Mouse (Mus musculus) urinary bladder, postnatal 10 days (tissue): Measurements from ENCODE around the gene Zdhhc18.

ENCODE experiments used
- DNase-seq: peaks from one replicate; pipeline ENCODE4 v3.0.0; 2022; ENCODE audit warnings: low spot score

Gene Zdhhc18

DNA sequence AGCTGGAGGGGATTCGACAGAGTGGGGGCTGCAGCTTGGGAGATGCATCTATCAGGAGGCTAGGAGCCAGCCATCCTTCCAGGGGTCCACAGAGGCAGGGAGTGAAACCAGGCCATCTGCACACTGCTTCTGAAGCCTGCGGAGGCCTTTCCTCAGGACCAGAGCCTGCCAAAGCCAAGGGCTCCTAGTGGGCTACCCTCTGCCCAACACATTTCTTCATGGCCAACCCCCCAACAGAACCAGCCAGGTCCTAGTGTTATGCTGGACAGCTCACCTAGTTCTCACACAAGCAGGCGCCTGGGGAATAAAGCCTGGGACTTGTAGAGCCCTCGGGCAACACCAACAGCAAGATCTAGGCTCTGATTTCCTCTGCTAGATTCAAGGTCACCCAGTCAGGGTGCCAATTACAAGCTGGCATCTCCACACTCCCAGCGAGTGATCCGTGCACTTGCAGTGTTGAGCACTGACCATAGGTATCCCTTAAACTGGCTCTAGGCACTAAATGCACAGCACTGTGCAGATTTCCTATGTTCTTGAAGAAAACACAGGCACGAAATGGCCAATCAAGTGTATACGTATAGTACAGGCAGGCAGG, 19.5 kb downstream of the Zdhhc18 start:
- no peak for DNase-seq

DNA sequence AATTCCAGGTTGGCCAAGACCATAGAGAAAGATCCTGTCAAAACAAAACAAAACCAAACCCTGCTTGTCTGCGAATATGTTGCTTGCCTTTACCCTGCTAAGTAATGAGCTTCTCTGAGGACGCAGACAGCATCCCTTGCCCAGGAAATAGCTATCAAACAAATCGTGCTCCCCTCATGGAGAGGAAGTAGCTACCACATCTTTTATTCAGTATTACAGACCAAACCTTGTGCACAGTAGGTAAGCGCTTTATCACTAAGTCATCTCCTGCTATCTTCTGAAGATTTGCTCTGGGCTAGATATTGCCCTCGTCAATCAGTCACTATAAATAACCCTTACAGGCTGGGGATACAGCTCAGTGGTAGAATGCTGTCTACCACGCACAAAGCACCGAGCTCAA, 20.8 kb downstream of the Zdhhc18 start:
- no peak for DNase-seq

DNA sequence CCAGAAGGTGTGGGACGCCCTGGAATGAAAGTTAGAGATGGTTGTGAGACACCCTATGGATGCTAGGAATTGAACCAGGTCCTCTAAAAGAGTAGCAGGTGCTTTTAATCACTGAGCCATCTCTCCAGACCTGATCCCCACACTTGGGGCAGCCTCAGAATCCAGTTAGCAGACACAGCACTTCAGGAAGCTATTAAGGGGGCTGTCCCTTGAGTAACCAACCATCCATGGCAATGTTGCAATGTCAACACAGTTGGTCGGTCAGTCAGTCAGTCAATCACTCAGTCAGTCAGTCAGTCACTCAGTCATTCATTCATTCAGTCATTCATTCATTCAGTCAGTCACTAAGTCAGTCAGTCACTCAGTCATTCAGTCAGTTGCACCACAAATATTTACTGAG, 21.4 kb downstream of the Zdhhc18 start:
- DNase-seq: no peak

DNA sequence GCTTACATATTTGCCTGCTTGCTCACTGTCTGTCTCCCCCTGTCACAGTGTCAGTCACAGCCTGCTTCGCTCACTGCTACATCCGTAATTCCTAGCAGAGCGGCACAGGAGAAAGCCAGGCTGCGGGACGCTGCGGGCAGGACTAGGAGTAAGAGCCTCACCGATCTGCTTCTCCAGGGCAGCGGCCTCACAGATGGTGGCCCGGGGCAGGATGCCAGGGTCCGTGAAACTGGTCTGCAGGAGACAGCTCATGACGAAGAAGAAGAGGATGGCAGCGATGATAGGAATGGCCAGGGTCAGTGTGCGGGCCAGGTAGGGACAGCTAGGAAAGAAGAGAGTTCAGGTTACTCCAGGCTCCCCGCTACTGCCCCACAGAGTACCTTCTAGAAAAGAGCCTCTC, 22.9 kb downstream of the Zdhhc18 start:
- no peak for DNase-seq

DNA sequence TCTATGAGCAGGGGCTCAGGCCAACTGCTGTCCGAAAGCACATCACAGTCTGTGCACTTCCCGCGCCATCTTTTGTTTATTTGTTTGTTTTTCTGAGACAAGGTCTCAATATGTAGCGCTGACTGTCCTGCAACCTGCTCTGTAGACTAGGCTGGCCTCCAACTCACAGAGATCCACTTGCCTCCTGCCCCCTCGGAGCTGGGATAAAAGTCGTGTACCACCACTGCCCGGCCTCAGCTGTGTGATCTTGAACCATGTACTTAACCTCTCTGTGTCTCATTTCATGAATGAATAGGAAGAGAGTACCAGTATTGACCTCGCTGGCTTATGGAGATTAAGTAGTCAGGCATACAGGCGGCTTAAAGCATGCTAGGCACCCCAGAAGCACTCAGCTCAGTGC, 23.3 kb downstream of the Zdhhc18 start:
- no peak for DNase-seq

DNA sequence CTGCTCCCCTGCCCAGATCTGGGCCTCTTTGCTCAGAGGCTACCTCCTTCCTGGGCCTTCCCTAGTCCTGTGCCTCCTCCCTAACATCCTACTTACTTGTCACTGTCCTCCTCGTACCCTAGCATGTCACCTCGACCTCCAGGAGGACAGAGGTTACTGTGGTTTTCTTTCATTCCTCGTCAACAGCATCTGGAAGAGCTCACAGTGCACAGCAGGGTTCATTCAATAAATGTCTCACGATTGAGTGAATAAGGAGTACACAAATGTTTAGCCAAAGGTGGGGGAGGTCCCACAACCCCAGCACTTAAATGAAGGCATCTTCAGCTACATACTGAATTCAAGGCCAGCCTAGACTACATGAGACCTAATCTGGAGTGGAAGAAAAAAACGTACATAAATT, 23.7 kb downstream of the Zdhhc18 start:
- no peak for DNase-seq

DNA sequence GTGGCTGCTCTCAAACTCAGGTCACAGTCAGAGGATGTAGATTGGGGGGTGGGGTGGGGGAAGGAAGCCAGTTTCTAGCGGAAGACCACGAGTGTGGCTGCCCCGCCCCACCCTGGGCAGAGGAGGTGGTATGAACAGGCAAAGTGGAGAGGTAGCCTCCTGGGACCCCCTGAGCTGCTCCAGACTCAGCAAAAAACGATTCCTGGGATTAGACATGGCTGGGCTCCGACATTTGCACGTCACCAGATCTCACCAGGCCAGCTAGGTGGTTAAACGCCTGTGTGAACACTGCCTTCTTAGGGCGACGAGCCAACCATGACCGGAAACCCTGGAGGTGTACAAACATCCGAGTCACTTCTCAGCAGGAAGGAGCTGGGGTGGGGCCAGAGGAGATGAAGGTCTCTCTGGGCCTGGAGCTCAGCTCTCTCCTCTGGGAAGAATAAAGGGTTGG, 24.3 kb downstream of the Zdhhc18 start:
- DNase-seq: no peak

DNA sequence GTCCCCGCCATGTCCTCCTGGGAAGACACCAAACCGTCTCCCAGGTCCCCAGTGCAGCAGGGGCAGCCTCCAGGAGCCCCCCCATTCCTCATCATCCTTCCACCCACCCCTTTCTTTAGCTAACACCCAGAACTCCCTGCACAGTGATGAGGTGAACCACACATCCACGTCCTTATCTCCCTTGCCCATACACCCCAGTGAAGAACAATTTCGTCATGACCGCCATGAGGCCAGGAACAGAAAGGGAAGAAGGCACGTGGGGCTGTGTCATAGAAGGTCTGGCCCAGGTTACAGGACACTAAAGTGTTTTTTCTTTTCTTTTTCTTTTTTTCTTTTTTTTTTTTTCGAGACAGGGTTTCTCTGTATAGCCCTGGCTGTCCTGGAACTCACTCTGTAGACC, 25.1 kb downstream of the Zdhhc18 start:
- no peak for DNase-seq

DNA sequence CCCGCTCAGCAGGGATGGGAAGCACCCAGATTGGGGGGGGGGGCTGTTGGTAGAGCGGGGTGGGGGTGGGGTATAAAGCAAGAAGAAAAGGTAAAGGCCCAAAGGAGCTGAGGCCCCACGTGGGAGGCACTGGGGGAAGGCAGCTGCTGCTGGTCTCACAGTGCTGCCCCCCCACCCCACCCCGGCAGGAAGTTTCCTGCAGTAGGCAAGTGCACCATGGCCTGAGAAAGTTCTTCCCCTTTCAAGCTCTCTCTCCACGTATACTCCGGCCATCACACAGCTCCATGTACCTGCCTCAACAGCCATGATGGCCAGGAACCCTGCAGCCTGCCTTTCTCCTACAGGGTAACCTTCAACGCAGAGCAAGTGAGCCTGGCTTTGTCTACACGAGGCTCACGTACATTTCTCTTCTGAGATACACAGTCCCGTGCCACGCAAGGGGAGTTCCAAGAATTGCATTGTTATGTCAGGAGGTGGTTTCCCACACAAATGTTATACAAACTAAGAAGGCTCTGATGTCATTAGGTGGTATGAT, 27.7 kb downstream of the Zdhhc18 start:
- no peak for DNase-seq

DNA sequence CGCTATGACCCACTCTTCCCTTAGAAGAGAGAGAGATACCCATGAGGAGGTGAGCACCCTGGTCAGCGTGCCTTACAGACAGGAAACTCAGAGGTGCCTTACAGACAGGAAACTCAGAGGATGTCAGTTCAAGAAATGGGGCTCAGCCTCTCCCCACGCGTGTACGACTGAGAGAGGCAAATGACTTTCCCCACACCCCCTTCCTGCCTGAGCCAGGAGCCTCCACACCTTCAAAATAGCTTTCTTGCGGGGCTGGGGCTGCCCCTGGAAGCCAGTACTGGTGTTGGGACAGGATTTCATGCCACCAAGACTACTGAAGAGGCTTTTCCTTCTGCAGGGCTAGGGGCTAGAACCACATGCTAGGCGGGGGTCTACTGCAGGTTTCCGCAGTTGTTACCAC, 29.3 kb downstream of the Zdhhc18 start:
- DNase-seq: no peak

DNA sequence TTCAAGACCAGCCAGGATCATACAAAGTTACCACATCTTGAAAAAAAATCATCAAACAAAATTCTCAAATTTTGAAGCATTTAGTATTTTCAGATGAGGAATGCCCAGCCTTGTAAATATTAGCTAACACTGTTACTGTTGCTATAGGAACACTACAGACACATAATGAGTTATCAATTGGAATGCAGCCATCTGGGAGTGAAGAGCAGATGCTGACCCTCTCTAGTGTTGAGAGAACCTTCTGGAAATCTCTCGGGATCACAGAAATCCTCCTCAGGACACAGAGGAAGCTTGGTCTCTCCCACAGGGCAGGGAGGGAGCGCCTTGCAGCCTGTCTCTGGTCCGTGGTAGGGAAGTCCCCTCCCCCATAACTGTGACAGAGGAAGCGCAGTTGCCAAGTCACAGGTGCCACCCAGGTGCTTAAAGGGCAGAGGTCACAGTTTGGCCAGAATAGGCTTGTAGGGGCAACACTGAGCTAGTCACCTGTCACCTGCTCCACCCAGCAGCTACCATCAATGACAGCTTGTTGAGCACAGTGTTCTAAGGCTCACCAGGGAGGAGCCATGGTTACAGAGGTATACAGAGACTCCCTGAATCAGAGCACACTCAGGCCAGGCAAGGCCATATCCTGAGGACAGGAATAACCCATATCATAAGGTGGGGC, 30.3 kb downstream of the Zdhhc18 start:
- DNase-seq: no peak

DNA sequence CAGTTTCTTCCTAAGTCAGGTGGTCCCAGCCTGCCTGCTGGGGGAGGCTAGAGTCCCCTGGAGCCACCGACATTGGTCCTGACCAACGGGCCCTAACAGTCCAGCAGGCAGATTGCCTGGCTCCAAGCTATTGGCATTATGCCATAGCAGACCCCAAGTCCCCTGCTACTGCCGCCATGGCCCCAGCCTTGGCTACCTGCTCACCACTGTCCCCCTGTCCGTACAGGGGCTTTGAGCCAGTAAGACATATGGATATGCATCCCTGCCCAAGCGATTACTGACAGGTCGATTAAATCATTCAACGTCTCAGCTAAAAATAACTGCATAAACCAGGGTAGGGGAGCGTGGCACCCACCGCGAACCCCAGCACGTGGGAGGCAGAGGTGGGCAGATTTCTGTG, 32.0 kb downstream of the Zdhhc18 start:
- DNase-seq: no peak

DNA sequence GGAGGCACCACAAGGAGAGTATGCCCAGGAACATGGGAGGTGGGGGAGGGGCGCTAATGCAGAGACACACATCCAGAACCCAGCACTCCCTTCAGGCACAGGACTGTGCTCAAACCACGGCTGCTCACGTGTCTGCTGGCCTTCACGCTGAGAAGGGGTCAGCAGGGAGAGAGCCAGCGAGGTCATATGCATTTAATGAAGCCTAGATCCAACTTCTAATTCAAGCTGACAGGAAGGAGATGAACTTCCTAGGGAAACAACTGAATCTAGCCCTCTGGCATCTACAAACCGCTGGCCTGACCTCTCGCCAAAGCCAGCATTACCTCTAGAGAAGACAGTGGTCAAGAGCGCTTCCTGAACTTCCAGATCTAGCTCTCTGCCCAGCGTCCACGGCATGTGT, 34.5 kb downstream of the Zdhhc18 start:
- no peak for DNase-seq

DNA sequence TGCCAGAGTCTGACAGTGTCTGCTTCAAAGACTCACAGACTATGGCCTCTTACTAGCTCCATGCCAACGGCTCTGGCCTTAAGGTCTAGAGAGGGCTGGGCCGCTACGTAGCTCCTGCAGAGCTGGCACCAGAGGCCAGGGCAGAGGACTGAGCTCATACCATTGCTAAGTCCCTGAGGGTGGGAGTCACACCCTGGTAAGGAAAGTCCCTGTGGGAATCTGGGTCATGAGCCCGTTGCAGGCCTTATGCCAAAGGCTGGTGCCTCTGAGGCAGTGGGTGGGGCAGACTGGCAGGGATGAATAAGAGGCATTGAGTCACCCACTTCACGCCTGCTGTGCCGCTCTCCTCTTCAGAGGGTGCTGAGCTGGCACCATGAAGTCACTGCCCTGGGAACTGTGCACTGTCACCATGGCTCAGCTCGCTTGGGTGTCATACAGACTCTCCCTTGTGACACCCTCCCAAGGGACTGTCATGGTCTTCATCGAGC, 35.6 kb downstream of the Zdhhc18 start:
- no peak for DNase-seq

DNA sequence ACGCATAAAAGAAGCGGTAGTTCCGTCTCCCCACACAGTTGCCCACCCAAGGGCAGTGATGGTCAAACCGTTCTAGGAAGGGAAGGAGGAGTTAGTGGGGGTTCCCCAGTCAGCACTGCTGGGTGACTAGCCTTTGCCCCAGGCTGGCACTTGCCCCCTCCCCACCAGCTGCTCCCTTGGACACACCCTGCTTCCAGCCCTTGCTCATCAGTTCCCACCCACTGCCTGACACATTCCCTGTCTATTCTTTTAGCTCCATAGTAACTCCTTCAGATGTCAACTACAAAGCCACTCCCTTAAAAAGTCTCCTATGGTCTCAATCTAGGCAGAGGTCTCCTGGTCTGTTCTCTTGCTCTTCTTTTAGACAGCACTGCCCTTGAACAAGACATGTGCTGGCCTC, 36.1 kb downstream of the Zdhhc18 start:
- no peak for DNase-seq

DNA sequence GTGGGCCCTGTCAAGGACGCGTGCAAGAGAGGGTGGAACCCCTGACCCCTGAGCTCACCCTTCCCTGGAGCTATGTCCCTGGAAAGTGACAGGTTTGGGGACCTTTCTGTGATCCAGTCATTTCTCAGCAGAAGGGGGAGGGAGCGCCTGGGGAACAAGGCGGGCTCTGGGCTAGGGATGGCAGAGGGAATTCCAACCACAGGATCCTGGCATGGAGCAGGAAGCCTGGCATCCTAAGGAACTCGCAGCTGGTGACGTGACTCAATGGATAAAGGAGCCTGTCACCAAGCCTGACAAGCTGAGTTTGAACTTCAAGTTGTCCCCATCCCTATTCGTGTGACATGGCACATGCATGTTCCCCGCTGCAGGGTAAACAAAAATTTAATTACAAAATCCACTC, 36.9 kb downstream of the Zdhhc18 start:
- DNase-seq: no peak

DNA sequence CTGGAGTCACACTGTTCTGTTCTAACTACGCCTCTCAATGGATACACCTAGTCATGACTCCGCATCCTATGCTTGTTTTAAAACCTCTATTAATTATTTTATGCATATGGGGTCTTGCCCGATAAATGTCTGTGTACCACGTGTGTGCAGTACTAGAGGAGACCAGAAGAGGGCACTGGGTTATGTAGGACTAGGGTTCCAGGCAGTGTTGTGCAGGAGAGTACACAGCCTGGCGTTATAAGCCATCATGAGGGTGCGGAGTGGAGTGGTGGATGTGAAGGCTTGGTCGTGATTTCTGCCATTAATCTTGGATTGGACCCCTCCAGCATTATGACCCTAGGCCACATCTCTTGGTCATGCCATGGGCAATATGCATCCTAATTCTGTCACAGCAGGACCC, 37.5 kb downstream of the Zdhhc18 start:
- no peak for DNase-seq

DNA sequence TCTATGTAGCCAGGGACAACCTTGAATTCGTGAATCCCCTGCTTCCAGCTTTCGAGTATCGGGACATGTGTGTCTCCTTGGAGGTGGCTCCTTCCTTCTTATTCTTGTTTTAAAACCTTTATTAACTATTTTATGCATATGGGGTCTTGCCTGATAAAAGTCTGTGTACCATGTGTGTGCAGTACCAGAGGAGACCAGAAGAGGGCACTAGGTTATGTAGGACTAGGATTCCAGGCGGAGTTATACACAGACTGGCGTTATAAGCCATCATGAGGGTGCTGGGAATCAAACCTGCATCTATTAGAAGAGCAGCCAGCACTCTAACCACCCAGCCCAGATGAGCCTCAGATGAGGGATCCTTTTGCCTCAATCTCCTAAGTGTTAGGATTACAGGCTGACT, 38.1 kb downstream of the Zdhhc18 start:
- DNase-seq: no peak

DNA sequence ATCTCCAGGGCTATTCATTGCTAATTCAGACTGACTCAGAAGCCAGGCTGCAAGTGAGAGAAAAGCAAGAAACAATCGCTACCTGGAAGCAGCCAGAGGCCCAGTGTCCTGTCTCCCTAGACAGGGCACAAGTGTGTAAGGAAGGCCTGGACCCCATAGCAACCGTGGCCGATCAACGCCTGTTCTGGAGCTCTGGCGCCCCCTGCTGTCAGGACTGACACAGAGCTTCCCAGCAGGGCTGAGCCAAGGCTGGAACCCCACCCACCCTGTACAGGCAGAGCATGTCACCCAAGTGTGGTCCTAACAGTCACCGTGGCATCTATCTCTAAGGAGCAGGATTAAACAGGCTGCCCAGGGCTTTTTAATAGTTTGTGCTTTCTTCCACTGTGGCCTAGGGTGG, 40.2 kb downstream of the Zdhhc18 start:
- no peak for DNase-seq

DNA sequence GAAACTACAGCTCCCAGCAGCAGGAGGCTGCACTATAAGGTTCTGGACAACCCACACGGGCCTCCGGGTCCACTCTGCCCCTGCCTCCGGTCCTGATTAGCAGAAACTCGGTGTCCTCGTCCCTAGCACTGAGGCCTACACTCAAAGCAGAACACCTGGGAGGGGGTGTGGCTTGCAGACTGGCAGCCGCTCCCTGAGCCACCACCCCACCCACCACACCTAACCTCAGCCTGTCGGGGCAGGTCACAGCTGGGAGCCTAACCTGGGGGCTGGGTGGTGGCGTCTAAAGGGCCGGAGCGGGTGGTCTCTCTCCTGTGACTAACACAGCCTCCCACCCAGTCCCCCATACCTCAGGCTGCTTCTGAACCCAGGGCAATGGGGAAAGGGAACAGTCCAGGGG, 42.7 kb downstream of the Zdhhc18 start:
- no peak for DNase-seq

DNA sequence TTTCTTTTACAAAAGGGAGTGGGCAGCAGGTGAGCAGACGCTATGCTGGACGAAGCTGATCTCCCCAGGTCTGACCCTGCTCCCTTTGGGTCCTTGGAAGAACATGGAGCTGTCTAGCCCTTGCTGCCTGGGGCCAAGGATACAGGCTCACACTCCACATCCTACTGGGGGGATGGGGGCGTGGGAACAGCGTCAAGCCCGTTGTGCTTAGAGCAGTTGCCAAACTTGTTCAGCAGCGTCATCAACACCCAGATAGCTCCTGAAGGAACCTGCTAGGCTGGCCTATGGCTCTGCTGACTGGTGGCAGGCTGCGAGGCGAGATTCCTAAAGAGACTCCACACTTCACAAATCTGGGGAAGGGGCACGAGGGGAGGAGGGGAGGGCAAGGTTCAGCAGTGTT, 44.6 kb downstream of the Zdhhc18 start:
- DNase-seq: no peak

DNA sequence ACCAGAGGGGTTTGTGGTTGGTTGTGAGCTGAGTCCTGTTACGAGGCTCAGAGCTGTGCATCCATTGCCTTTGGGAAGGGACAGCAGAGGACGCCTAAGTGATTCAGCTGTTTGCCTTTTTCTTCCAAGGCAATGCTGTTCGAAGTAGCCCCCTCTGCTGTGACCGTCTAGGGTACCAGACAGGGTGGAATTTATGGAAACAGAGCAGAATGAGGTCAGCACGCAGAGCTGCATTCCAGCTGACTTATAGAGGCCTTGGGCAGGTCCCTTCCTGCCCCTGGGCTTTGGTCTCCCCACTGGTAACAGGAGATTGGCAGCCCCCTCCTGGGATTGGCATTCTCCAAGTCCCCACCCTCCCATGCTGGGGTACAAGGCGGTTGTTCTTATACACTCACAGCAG, 45.1 kb downstream of the Zdhhc18 start:
- no peak for DNase-seq

DNA sequence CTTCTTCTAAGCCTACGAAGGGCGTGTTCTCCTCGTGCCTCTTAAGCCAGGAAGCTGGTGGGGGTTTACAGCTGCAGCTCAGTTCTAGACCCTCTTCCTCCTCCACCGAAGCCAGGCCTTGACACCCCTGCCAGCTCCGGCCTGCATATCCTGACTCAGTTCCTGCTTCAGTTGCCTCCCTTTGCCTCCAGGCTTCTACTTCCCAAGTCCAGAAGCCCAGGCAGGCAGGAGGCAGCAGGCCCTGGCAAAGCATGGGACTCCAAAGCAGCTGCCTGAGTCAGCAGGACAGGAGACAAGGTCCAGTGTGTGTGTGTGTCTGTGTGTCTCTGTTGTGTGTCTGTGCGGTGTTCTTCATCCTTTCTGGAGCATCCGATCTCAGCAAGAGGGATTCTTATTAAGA, 45.8 kb downstream of the Zdhhc18 start:
- DNase-seq: no peak

DNA sequence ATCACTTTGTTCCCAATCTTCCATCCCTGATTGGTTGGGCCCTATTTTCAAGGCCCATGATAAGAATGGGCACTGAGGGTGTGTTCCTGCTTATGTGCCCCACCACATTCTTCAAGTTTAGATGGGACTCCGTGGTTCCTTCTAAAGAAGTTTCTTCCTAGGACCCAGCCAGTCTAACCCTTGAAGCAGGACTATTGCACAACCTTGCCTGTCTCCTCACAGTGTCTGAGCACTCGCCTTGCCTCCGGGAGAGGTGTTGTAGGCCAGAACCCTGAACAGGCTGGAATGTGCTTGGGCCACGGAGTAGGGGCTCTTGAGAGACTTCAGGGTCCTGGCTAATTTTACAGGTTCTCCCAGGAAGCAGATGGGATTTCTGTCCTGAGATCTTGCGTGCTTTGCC, 46.9 kb downstream of the Zdhhc18 start:
- DNase-seq: no peak
